Mouse (Mus musculus) cerebellum, adult 2 months (tissue): ENCODE results near the gene Nelfb.

Source experiments
- CTCF ChIP-seq: fragments of 200-500 bp; IDR thresholded peaks from 2 replicates; pipeline ENCODE4 v1.5.1; 2011; ENCODE audit warnings: low read depth, mild to moderate bottlenecking, control low read depth, low read length, moderate library complexity, borderline replicate concordance; ENCODE audit not compliant: insufficient read depth
- POLR2A ChIP-seq: fragments of 200-500 bp; IDR thresholded peaks from 2 replicates; pipeline ENCODE4 v1.6.1; 2011; ENCODE audit warnings: low read length, control low read depth, borderline replicate concordance; ENCODE audit not compliant: insufficient read depth

DNA sequence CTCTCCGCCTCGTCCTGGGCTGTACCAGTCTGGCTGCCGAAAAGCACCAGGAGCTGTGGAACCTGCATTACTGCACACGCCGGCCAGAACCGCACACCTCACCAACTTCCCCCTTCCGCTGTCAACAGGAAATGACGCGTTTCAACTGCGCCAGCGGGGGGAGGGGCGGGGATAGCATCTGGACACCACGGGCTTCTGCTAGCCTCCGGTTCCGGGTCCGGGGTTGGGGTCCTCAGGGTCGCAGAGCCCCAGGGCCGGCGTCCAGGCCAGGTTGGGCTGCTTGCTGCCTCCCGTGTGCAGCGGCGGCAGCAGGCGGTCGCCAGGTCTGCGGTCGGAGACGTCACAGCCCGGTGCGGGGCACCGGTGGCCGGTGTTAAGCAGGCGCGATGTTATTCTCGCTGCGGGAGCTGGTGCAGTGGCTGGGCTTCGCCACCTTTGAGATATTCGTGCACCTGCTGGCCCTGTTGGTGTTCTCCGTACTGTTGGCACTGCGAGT lies 44.0 kb upstream of the Nelfb start, which contains the start of gene Tmem203:
- TF ChIP-seq CTCF (no peak), POLR2A (peak; percentile 66; the same call in 1 of the 2 replicates)
